Mouse (Mus musculus): ENCODE measurements at regions not wholly inside any gene's neighbourhood (a gene's known extent, or its start where the extent isn't known, plus 50 kb on each side); places are given as distances from the start of the nearest gene placed in this dataset.

DNA sequence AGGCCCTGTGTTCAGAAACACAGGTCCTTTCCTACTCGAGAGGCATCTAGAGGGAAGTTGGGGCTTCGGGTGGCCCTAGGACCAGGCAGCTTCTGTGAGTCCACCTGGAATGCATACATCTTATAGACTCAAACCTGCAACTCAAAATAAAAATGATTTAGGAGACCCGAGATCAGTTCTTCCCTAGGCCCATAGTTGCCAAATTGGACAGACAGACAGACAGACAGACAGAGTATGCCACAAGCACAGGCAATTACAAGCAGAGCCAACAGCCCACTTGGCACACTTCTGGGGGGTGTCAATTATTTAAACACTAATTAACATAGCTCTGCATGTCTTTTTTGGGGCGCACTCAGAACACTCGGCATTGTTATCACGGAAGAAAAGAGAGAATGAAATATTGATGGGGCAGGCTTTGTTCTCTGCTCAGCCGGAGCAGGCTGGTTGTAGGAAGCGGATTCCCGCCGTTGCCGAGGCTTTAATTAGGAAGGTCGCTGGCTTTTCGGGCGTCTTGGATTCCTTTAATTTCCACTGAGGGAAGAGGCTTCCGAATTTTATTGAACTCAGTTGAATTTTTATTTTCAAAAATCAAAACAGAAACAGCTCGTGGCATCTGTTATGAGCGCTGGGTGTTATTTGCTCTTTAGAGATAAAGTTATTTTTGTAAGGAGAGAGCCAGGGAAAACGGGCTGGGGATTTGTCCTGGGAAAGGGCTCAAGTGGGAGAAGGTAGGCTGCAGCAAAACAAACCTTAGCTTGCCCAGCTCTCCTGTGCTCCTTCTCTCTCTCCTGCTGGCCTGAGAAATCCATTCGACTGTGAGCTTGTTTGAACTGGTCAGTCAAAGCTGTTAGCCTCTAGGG lies 111.9 kb downstream of the Irx5 start:
- TF ChIP-seq POLR2A (IDR thresholded peaks at IDR 0.05; ENCODE audit: borderline replicate concordance, control insufficient read depth, low read depth, low read length), result no peak
- TF ChIP-seq CTCF (IDR thresholded peaks at IDR 0.05; ENCODE audit: control insufficient read depth, insufficient read depth, low read length), result no peak
